Mouse (Mus musculus) liver, embryonic 16.5 days (tissue): ENCODE measurements around the gene Stpg3. TPM values are rescaled to one million over a fixed set of nuclear protein-coding genes. Genes with fewer than 3 reads are reported as not detected.
A peak's percentile ranks its signal among the peaks of the same experiment; 100 is the strongest.

ENCODE experiments used
- ATAC-seq: fragments of 200-750 bp; cut with Nextera tagmentation; 2 replicates; pipeline ENCODE4 v1.8.0; 2017; ENCODE audit warnings: low read depth, mild to moderate bottlenecking, moderate number of reproducible peaks, moderate library complexity
- H3K27ac ChIP-seq: fragments of 300-500 bp; sonication (generic); 2 replicates; pipeline ENCODE4 v1.5.1; 2014; ENCODE audit warnings: mild to moderate bottlenecking, low read length
- H3K27me3 ChIP-seq: fragments of 300-500 bp; sonication (generic); 2 replicates; pipeline ENCODE4 v1.6.1; 2014; ENCODE audit warnings: low read depth, low read length, mixed read lengths; ENCODE audit not compliant: control insufficient read depth, insufficient read depth
- H3K36me3 ChIP-seq: fragments of 300-500 bp; sonication (generic); 2 replicates; pipeline ENCODE4 v1.6.1; 2014; ENCODE audit warnings: mild to moderate bottlenecking; ENCODE audit not compliant: control insufficient read depth, insufficient read depth
- H3K4me1 ChIP-seq: fragments of 300-500 bp; sonication (generic); 2 replicates; pipeline ENCODE4 v1.6.1; 2014; ENCODE audit warnings: low read depth, low read length, mixed read lengths; ENCODE audit not compliant: control insufficient read depth
- H3K4me2 ChIP-seq: fragments of 300-500 bp; sonication (generic); 2 replicates; pipeline ENCODE4 v1.6.1; 2014; ENCODE audit warnings: low read depth, low read length, mixed read lengths
- H3K4me3 ChIP-seq: fragments of 300-500 bp; sonication (generic); 2 replicates; pipeline ENCODE4 v1.5.1; 2014; ENCODE audit warnings: low read depth, mild to moderate bottlenecking, low read length
- H3K9ac ChIP-seq: fragments of 300-500 bp; sonication (generic); 2 replicates; pipeline ENCODE4 v1.6.1; 2014; ENCODE audit warnings: low read depth, low read length
- H3K9me3 ChIP-seq: fragments of 300-500 bp; sonication (generic); replicated peaks from 2 replicates; pipeline ENCODE4 v1.6.1; 2016; ENCODE audit warnings: low read length; ENCODE audit not compliant: control insufficient read depth
- WGBS: fragments of 180-500 bp; shearing (Covaris S2); extraction: QIAGEN DNeasy Blood & Tissue Kit; methylation state at CpG from one replicate; pipeline ENCODE4 v1.1.7; 2014; ENCODE audit not compliant: insufficient replicate concordance; 5-methylcytosine and 5-hydroxymethylcytosine counted together
- polyA plus RNA-seq: library from polyadenylated mRNA; unstranded; fragments of >200 nt; fragmentation: Nextera tagmentation; extraction: Ambion mirVana; gene quantifications from 2 replicates; pipeline ENCODE4 v1.2.1, GENCODE M21; 2015

Stpg3 gene
- polyA plus RNA-seq, 1 experiment from 2014 or later: not detected

GRCm38 (mm10) chr2:25180973-25181890 is 33.2 kb downstream of the Stpg3 start:
- Histone ChIP-seq H3K36me3 (no peaks in the 10 kb centered on the region), H3K27me3 (peaks cover 60% of the 10 kb centered on the region), H3K4me2 (peak overlapping the region; percentile 97), H3K9ac (peak overlapping the region; percentile 62), H3K27ac (peak overlapping the region; percentile 66), H3K4me3 (peak overlapping the region; percentile 70), H3K4me1 (peaks cover 28% of the 10 kb centered on the region), H3K9me3 (no peaks in the 10 kb centered on the region)
- peak; percentile 76 for ATAC-seq
- WGBS: under 1% methylated on average over 100 of the region's 100 CpGs

- H3K36me3 ChIP-seq: no peaks in the 10 kb centered on the region
- WGBS: under 1% methylated on average over 35 of the region's 35 CpGs
- H3K4me1 ChIP-seq: peaks cover 27% of the 10 kb centered on the region
- peak within 1 kb of the TSS; percentile 62 for H3K9ac ChIP-seq
- ATAC-seq: peak; percentile 83
- peaks cover 53% of the 10 kb centered on the region for H3K27me3 ChIP-seq
- peak within 1 kb of the TSS; percentile 70 for H3K4me3 ChIP-seq
- peak within 1 kb of the TSS; percentile 97 for H3K4me2 ChIP-seq
- no peaks in the 10 kb centered on the region for H3K9me3 ChIP-seq
- peak within 1 kb of the TSS; percentile 66 for H3K27ac ChIP-seq
These were observed 33.9 kb downstream of the Stpg3 start, which contains the start of gene Nrarp for GRCm38 (mm10) chr2:25180478-25180903. Gene Nrarp, plus strand, starts transcription at chr2:25180758.

- Histone ChIP-seq H3K4me1 (peaks cover 33% of the 10 kb centered on the region), H3K4me3 (no peak overlapping the region), H3K4me2 (peak overlapping the region; percentile 97; the same call in 1 of the 2 replicates), H3K9ac (no peak overlapping the region; the same call in 1 of the 2 replicates), H3K9me3 (no peaks in the 10 kb centered on the region), H3K36me3 (no peaks in the 10 kb centered on the region), H3K27ac (no peak overlapping the region), H3K27me3 (peaks cover 45% of the 10 kb centered on the region)
- ATAC-seq: no peak
- WGBS: 60% methylated on average over 15 of the region's 15 CpGs
These were observed 34.7 kb downstream of the Stpg3 start for GRCm38 (mm10) chr2:25179566-25180217.

- 38% methylated on average over 10 of the region's 10 CpGs for WGBS
- H3K4me1 ChIP-seq: peaks cover 42% of the 10 kb centered on the region
- H3K27ac ChIP-seq: no peak overlapping the region
- no peak for ATAC-seq
- no peaks in the 10 kb centered on the region for H3K9me3 ChIP-seq
- no peak overlapping the region for H3K4me3 ChIP-seq
- no peaks in the 10 kb centered on the region for H3K36me3 ChIP-seq
- H3K9ac ChIP-seq: no peak overlapping the region
- no peak overlapping the region for H3K4me2 ChIP-seq
- H3K27me3 ChIP-seq: peaks cover 32% of the 10 kb centered on the region
These were observed 36.0 kb downstream of the Stpg3 start for GRCm38 (mm10) chr2:25178285-25178972.

- Histone ChIP-seq H3K27me3 (peaks cover 31% of the 10 kb centered on the region), H3K36me3 (no peaks in the 10 kb centered on the region), H3K4me3 (no peak overlapping the region), H3K4me1 (peaks cover 49% of the 10 kb centered on the region), H3K9me3 (no peaks in the 10 kb centered on the region), H3K27ac (no peak overlapping the region), H3K4me2 (no peak overlapping the region), H3K9ac (no peak overlapping the region)
- ATAC-seq: no peak
- WGBS: 54% methylated on average over 6 of the region's 6 CpGs
These were observed 36.8 kb downstream of the Stpg3 start for GRCm38 (mm10) chr2:25177685-25178084.

- Histone ChIP-seq H3K4me2 (no peak overlapping the region), H3K4me3 (no peak overlapping the region), H3K27ac (no peak overlapping the region), H3K9ac (no peak overlapping the region), H3K27me3 (peaks cover 26% of the 10 kb centered on the region), H3K36me3 (no peaks in the 10 kb centered on the region), H3K9me3 (no peaks in the 10 kb centered on the region), H3K4me1 (peaks cover 49% of the 10 kb centered on the region)
- WGBS: 53% methylated on average over 4 of the region's 4 CpGs
- no peak for ATAC-seq
These were observed 37.4 kb downstream of the Stpg3 start for GRCm38 (mm10) chr2:25177076-25177475.

- Histone ChIP-seq H3K4me1 (peaks cover 44% of the 10 kb centered on the region), H3K27me3 (peaks cover 21% of the 10 kb centered on the region), H3K4me2 (no peak overlapping the region), H3K9ac (no peak overlapping the region), H3K9me3 (no peaks in the 10 kb centered on the region), H3K4me3 (no peak overlapping the region), H3K27ac (no peak overlapping the region), H3K36me3 (no peaks in the 10 kb centered on the region)
- WGBS: 66% methylated on average over 6 of the region's 6 CpGs
- ATAC-seq: no peak
These were observed 37.9 kb downstream of the Stpg3 start for GRCm38 (mm10) chr2:25176573-25176972.

GRCm38 (mm10) chr2:25175690-25176078 is 38.8 kb downstream of the Stpg3 start:
- WGBS: 71% methylated on average over 4 of the region's 4 CpGs
- Histone ChIP-seq H3K27me3 (peaks cover 14% of the 10 kb centered on the region), H3K9me3 (no peaks in the 10 kb centered on the region), H3K27ac (0 out of 2 replicates have a peak overlapping the region, but pooled peaks have one; percentile 8), H3K9ac (no peak overlapping the region), H3K4me3 (no peak overlapping the region), H3K36me3 (no peaks in the 10 kb centered on the region), H3K4me1 (peaks cover 37% of the 10 kb centered on the region), H3K4me2 (no peak overlapping the region)
- ATAC-seq: no peak
